Mouse (Mus musculus) T-helper 17 cell (primary cell): ENCODE measurements at regions not wholly inside any gene's neighbourhood (a gene's known extent, or its start where the extent isn't known, plus 50 kb on each side); places are given as distances from the start of the nearest gene placed in this dataset.

Source experiments
- in situ Hi-C, 2 experiments: fragments of 300-600 bp; cut with MboI, MseI; formaldehyde crosslinking; loops; 1 replicate in 1 of 2; 2 replicates in 1 of 2; pipeline ENCODE4 v1.15.1; 2025; ENCODE audit warnings: high pct_unique_total_duplicates in 2 of 2

DNA sequence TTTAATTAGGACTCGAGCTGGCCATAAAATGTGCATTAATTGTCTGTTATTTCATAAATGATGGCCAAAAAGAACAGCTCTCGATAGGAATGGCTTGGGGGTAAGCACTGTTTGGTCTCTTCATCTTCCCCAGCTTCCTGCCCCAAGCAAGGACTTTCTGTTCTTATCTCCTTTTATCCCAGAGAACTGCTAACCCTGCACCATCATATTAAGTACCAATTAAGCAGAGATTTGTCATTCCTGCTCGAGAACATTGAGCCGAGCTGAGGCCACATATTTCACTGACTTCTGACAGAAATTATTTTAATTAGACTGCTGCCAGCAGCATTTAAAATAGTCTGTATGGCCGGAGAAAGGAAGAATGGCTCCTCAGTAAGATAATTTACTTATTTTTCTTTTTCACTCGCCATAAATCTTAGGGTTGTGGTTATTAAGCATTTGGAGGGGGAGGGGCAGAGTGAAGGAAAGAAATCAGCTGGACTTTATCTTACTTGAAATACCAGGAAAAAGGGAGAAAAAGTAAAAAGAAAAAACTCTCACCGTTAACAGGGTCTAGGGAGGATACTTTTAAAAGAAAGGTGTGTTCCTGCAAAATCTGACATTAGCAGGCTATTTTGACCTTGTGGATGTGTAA is 377.1 kb downstream of the Mtx2 start:
- in situ Hi-C loops: no loop called here

DNA sequence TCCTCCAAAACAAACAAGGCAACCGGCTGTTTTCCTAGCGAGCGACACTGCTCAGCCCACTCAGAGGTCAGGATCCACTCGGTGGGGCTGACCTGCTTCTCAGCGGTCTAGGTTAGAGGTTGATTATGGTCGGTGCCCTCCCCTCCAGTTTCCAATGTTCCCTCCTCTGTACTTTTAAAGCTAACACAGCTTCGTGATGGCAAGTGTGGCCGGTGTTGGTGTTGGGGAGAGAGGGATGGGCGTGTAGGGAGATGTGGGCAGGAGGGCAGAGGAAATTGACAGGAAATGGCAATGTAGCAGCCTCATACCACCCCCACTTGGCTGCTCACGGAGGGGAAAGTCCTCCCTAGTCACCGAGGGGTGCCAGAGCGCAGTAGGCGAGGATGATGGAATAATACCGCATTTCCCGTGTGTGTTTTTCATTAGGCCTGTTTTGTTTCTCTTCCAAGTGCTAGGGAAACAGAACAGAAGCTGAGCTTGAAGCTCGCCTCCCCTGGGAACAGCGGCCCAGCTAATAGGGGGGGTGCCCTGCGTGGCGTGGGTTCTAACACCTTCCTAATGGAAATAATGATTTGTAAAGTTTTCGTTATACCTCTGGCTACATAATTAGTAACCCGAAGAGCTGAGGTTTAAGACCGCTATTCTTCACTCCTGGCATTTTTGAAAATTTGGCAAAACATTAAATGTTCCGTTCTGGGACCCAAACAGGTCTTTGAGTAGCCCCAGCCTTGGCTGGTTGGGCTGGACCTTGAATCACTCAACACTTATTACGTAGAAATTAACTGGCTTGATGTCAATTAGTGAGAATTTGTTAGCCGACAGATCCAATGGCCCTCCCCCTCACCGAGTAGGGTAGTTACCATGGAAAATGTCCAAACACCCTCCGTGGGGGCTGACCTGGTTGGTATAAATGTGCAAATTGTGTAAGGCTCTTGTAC is 383.5 kb downstream of the Mtx2 start:
- in situ Hi-C loops: no loop called here

DNA sequence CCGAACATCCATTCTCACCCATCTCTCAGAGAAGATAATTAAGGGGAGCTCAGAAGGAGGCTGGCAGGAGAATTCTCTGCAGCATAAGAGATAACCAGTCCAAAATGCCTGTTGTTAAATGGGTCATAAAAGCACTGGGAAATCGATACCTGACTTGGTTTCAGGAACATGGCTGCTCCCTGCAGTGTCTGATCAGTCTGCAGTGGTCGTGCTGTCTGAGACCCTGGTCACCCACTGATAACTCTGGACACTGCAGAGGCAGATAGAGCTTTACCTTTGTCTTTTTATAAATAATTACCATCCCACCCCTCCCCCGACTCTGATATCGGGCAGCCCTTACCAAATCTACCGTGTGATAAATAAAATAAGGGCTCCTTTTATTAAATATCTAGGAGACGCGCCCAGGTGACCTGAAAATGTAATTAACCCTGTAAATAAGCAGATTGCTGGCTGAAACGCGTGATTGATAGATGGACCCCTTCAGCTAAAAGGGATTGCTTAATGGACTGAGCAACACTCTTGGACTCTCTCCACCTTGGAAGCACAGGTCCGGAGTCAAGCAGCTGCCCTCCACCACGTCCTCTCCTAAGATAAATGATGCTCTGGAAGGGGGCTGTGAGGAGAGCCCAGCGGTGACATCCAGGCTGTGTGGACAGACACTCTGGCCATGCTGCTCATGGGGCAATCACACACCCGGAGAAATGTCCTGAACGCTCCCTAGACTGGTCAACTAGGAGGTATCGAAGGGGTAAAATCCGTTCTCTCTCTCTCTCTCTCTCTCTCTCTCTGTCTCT is 384.4 kb downstream of the Mtx2 start:
- in situ Hi-C loops: no loop called here

DNA sequence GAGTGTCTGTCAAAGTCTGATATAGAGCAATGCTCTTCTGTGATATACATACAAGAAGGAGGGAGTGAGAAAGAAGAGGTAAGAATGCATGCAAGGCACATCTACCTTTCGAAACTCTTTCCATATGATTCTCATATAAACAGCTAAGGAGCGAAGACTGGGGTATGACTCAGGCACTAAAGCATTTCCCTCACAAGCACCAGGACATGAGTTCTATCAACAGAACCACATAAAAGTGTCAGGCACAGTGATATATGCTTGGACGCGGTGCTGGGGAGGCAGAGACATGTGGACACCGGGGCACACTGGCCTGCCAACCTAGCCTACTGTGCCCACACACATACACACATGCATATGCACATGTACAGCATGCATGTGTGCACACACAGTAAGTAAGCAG is 391.3 kb downstream of the Mtx2 start:
- in situ Hi-C loops: no loop called here

DNA sequence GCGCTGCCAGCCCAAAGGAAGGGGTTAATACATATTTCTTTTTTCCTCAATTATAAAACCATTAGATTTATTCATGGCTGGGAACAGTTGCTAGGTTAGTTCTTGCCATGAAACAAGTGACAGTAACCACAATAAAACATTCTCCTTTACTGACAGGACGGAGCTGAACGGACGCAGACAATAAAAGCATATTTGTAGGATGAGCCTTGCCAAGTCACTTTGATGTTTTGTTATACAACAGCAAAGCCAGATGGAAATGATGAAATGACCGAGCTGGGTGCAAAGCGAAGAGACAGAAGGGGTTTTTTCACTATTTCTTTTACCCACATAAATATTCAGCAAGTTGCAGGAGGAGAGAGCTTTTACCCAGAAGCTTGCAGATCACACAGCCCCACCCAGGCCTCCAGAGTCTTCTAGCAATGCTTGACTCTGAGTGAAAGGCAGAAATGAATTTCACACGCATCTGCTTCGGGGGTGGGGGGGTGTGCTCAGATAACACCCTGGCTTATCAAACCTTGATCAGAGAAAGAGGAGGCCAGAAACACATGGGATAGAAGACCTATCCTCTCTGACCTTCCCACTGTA is 395.3 kb downstream of the Mtx2 start:
- in situ Hi-C loops: no loop called here

DNA sequence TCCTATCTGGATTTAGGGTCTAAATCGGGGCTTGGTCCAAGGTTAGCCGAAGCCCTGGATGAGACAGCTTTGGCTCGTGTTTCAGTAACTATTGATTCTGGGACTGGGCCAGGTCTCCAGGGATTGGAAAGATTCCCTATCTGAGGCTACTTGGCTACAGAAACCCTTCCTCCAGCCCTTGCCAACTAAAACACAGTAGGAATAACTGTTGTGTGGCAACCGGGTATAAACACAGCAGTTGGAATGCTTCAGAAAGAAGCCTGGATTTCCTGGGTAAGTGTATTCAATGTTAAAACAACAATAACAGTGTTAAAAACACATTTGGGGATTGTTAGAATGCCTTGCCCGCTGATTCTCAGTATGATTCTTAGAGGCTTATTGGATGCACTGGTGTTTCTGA is 398.8 kb downstream of the Mtx2 start:
- in situ Hi-C loops: no loop called here

DNA sequence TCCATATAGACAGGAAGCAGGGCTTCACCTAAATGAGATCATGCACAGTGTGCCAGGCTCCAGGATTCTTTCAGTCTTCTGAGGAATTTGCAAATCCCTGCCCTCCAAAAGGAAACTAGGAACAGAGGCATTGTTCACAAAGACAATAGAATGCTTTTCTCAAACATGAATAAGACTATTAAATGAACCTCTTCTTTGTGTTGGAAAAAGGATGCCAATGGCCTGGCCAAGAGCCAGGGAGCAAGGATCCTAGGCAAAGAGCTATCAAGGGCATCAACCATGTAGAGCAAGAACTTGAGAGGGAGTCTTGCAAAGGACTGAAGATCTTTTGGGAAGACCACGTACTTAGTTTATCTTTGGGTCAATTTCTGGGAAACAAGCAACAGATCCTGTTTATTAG is 415.4 kb downstream of the Mtx2 start:
- in situ Hi-C loops: no loop called here

DNA sequence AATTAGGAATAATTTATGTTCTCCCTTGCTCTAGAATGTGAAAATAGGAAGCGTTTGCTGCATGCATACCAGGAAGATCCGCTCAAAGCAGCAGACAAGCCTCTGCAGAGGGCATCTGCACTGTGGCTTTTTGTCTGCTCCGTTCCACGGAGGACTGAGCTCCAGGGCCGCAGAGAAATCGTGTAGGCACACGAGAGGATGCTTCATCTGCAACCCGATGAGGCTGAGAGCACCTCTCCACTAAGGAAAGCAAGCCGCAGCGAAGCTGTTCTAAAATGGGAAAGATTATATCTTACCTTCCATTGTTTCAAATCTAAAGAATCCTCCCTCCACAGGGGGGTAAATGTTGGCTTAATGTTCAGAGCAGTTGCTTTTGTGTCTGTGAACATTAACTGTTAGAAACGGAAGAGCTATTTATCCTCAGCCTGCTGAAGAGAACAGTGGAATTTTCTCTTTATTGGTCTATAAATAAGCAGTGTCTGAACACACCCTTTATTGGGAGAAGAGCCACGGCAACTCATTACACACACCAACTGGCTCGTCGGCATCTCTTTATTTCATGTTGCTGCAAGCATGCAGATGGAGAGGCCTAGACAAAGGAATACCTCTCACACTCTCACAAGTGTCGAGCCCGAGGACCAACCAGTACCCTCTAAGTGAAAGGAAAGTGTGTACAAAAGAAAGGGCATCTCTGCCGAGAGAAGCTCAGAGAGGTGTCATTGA is 414.6 kb upstream of the Hnrnpa3 start:
- in situ Hi-C loops: no loop called here

DNA sequence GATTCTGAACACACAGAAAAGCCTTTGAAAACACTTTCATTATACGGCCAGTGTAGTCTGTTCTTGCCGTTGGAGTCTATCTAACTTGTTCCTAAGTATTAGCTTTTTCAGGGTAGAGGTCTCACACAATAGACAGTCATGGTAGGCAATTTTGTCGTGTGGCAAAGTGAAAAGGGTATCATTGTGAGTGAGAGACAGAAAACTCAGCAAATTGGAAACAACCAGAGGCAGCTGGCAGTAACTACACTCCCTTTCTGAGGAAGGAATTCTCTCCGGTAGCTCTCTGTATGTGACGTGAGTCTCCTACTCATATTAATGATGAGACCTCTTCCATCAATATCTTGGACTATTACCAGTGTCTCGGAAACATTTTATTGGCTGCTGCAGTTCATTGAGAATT is 413.8 kb upstream of the Hnrnpa3 start:
- in situ Hi-C loops: no loop called here

DNA sequence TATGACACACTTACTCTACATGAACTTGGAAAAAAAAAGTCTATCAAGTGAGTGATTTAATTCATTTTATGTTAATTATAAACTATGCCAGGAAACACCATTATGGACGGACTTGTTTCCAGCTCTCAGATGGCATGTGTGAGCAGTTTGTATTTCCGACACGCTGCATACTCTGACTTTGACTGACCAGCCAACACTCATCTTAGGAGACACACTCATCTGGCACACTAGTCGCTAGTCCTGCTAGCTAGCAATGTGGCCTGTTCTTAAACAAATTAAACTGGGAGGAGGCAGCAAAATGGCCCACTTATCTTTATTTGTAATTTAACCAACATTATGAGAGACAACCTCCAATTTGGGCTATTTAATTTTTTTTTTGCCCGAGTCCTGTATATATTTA is 413.4 kb upstream of the Hnrnpa3 start:
- in situ Hi-C loops: no loop called here

DNA sequence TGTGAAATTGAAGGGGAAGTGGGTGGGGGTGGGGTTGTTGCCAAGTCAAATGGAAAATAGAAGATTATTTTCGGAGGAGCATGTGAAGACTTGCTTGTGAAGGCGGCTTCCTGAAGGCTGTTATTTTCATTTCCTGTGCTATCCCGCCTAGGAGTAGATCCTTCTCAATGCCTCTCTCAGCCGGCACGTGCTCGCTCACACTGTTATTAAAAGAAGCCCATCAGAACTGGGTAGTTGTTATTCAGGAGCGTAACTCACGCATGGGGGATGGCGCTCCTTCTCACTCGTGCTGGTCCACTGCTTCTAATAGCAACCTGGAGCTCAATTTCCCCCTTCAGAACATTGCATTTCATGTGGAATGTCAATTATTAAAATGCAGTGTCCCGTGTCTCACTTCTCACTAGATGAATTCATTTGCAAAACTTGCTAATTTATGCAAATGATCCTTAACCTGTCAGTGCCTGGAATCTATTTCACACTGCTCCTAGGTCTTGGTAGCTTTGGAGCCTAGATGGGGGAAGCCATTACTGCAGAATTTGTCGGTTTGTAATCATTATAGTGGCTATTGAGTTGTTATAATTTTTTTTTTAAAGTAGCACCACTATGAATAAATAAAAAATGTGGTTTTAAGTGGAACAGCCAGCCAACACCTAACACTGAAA is 412.8 kb upstream of the Hnrnpa3 start:
- in situ Hi-C loops: no loop called here

DNA sequence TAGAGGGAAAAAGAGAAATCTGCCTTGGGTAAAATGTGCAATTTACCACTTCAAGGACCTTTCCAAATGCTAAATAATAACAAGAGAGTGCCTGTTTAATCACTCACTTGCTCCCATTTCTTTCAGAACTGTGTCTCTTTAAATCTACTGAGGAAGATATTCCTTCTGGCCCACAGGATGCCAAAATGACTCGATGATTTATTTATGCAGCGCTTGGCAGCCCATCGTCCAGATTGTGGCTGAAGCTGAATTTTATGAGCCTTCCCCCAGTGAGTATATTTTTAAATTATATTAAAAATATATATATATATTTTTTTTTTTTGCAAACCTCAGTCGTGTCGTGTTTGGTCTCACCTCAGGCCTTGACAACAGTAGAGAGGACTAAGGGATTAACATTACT is 410.8 kb upstream of the Hnrnpa3 start:
- in situ Hi-C loops: no loop called here

DNA sequence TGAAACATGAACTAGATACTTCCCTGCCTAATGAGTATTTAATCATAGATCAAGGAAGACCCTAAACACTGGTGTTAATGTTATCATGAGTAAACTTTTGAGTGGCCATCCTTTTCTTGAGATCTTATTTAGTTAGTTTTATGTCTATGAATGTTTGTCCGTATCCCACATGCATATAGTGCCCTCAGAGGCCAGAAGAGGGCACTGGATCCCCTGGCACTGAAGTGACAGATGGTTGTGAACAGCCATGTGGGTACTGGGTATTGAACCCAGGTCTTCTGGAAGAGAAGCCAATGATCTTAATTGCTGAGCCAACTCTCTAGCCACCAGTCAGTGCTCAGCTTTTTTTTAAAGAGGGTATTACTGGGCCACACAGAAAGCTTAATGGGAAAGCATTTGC is 408.6 kb upstream of the Hnrnpa3 start:
- in situ Hi-C loops: no loop called here

DNA sequence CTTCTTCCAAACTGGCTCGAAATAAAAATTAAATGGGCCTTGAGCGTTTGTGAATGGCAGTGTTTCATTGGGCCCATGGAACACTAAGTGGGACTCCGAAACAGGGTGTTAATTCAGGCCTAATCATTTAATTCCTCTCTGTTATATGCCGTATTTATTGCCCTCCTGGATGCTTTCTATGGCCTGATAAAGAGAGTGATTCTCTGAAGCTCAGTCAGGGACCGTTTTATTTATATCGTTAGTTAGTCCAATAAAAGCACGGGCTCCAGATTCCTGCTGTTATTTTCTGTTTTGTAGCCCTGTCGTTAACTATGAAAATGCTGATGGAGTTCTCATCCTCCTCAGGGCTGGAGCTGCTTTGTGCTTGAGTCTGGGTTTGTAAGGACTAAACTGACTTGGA is 406.2 kb upstream of the Hnrnpa3 start:
- in situ Hi-C loops: no loop called here

DNA sequence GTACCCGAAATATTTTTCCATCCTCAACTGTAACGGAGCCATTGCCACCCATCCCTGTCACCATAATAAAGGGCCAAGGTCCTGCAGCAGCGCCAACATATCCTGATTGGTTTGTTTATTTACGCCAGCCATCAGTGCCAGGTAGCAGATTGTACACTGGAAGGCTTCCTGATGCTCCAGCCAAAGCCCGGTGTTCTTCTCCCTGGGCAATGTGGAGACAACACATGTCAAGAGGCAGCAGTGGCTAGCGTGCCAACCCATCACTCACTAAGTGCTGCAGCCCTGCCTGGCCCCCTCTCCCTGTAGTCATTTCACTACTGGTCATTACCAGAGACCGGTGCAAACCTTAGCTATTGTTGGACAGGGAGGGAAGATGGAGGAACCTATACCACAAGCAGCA is 393.8 kb upstream of the Hnrnpa3 start:
- in situ Hi-C loops: no loop called here

DNA sequence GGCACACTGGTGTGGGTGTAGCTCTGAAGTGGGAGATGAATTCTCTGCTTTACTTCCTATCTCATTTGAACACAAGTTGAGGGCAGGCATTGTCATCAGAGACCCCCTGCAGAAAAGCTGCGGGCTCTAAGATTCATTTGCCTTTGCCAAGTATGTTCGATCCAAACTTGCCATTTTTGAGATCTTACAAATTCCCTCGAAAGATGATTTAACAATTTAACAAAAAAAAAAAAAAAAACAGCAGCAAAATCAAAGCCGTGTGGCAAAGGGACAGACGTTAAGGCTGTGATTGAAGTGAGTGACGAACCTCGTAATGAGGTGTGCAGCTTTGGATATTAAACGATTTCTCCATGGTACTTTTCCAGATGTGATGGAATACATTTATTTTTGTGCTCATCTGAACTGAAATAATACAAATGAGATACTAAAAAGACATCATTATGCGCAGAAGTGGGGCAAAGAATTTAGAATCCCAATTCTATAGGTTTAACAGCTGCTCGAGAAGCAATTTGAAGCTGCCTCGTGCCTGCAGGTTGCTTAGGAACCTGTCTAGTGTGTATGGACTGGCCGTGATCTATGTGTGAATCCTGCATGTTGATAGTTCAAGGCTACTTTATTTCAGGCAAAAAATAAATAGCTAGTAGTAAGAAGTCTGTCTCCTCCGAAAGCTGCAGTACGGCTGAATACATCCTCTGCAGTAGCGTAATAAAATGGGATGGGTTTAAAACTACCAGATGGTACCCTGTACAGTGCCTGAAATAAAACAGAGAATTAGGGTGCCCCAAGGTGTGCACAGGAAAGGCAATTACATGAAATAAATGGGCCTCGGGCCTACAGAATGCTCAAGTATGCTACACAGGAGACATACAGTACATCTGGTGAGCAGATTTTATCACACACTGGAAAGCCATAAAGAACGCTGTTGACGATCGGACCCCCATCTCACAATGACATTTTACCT is 393.0 kb upstream of the Hnrnpa3 start:
- in situ Hi-C loops: no loop called here

DNA sequence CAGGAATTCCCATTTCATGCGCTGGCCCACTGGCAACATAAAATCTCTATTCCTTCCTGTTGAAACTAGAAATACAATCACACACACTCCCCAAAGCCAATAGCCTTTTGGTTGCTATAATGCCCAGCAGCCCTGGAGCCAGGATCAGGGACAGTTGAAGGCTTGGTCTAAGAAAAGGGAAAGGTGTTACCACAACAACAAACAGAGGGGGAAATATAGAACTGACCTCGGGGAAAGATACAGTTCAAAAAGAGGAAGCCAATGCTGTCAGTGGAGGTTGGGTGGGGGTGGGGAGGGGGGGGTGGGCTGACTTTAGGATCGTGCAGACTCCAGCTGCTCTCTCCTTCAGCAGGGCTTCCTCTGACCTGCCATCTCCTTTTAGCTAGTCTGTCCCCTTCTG is 391.1 kb upstream of the Hnrnpa3 start:
- in situ Hi-C loops: no loop called here

DNA sequence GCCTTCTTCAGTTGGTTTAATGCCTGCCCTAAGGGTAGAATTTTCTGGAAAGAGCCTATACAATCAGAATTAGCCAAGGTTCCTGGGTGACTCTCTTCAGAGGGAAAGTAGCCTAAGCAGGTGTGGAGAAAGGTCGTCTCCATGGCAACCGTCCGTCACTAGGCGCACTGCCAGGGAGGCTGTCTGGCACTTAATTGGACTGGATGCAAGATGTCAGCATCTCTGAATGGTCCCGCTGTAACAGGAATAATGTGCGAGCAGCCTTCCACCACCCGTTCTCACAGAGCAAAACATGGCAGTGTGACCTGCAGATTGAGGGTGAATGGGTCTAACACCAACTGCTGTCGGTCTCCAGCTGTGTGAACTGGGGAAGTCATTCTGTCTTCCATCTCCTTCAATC is 389.6 kb upstream of the Hnrnpa3 start:
- in situ Hi-C loops: no loop called here

DNA sequence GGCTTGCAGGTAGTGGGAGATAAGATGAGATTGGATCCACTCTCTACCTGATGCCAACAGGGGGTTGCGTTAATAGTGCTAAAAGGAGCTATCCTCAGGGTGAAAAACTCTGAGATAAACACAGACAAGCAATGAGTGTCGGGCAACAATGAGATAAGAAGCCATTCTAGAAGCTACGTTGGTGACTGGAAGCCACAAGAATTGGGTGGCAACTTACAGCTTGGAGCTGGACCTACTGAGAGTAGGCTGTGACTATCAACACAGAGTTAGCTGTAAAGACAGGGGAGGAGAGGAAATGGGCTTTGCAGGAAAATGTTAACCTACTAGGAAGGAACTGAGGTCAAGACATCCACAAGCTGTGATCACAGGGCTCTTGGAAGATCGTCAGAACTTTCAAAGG is 388.9 kb upstream of the Hnrnpa3 start:
- in situ Hi-C loops: no loop called here

DNA sequence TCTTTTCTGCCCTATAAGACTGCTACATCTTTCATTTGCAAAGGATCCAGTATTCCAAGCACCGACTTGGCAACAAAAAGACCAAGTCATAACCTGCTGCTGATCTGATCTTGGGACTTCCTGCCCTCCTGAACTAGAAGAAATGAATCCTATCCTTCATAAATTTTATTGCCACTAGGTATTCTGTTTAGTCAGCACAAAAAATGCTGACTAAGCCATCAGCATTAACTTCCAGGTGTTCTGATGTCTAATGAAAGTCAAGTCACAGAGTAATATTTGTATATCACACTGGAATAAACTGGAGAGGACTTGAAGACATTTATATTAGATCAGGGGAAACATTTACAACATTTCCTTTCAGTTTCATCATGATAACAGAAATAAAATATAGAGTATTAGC is 371.2 kb upstream of the Hnrnpa3 start:
- in situ Hi-C loops: loop anchor here in 1 of 2 experiments (10.0 to 25.0 kb wide), 2 partner anchors 924 to 1997 kb away; partner anchors contain the start of gene Sestd1
